Mouse (Mus musculus) spleen, adult 12 weeks (tissue): Measurements from ENCODE around the gene Olfr1215.
"Not testable (repeated sequence)": the region's sequence is repeated elsewhere in the genome, so short reads cannot be mapped to it uniquely, and the experiment has no call there.

Source experiments
- DNase-seq: peaks from one replicate; pipeline ENCODE4 v3.0.0; 2022; ENCODE audit warnings: low spot score

Olfr1215 gene

DNA sequence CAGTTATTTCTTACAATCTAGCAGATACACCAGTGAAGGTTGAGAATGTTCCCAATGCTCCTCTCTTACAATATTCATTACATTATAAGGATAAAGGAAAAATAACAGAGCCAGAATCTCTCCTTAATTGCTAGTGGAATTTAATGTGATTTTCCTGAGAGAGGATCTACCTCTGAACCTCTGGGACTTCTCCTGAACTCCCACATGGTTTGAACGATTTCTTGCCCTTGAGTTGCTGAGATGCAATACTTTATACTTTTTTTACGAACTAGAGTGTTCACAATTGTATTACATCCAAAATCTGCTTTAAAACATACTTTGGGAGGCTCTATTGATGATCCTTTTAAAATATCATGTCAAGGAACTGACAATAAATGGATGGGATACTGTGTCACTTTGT lies at the start of gene Olfr1215:
Olfr1215 (minus strand) TSS at position 101 of the 400 bp plus-strand sequence.
- no peak for DNase-seq

- DNase-seq, result no peak
These were observed 25.2 kb upstream of the Olfr1215 start, which contains the start of gene Olfr1217 for GRCm38 (mm10) chr2:89031965-89032364. TSS of gene Olfr1217 (minus strand) at chr2:89032065.

GRCm38 (mm10) chr2:89021436-89021835 lies 14.7 kb upstream of the Olfr1215 start:
- not testable (repeated sequence) for DNase-seq

GRCm38 (mm10) chr2:89018240-89018639 lies 11.5 kb upstream of the Olfr1215 start, which contains the start of gene Olfr1216:
TSS of gene Olfr1216 (minus strand) at chr2:89018340.
- no peak for DNase-seq

GRCm38 (mm10) chr2:88992553-88992952 lies 14.2 kb downstream of the Olfr1215 start, which contains the start of gene Olfr1214:
TSS of gene Olfr1214 (minus strand) at chr2:88992653.
- no peak for DNase-seq

GRCm38 (mm10) chr2:88980181-88980580 lies 26.6 kb downstream of the Olfr1215 start, which contains the start of gene Gm13762:
TSS of gene Gm13762 (minus strand) at chr2:88980281.
- DNase-seq, result no peak

DNA sequence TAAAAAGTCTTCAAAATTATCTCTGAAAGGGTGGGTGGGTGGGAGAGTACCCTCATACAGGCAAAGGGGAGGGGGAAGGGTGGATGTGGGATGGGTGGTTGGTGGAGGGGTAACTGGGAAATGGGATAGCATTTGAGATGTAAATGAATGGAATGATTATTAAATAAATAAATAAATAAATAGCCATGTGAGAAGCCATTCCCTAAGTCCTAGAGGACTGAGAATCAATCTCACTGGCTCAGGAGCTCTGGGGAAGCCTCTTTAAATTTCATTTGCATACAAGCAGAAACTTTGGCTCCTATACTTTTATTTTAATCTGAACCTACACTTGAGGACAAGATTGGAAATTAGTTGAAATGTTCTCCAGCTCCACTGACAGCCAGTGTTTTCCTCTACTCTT lies 53.1 kb downstream of the Olfr1215 start, which contains the start of gene Olfr1212:
Olfr1212 (plus strand) TSS at position 301 of the 400 bp plus-strand sequence.
- no peak for DNase-seq
